9 mouse cellular contexts compared by ENCODE assay signal in the genomic region with DNA sequence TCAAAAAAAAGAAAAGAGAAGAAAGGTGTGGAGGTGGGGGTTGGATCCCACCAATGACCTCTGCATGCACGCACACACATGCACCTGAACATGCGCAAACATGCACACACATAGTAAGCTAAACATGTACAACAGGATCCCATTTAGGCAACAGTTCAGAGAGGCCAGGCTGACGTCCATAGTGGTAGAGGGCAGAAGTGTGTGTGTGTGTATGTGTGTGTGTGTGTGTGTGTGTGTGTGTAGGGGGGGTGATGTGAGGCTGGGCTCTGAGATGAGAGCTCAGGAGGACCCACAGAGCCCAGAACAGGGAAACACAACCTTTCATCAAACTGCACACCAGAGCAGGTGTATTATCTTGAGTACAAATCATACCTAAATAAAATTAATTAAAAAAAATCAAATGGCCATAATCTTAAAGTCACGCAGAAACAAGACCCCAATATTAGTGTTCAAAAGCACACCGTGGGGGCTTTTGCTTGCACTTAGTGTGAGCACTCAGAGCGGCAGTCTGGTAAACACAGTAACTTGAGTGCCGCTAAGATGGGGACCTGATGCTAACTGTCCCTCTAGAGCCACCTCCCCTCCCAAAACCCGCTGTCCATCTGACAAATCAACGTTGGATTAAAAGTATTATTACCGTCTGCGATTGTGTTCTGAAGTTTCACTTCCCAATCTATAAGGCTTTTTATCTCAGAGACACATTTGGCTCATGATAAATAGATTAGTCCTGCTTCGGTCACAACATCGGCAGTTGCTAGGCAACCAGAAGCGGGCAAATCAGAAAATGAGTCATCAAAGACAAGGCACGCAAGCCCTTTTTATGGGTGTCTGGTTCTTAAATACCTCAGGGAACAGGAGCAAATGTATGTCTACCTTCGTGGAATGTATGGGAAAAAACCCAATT.
DNase-seq lines count a peak whose midpoint lies in the region; ATAC-seq lines count a peak whose summit lies in the region.
"Had no signal": no experiment of that assay in that cellular context is flagged by ENCODE, and none has a peak within 500 bp of the region (broad histone marks: within the 10 kb centered on the region; RNA-seq: fewer than 3 reads in every experiment).

No protein-coding gene starts in this region.

- H3K27me3 ChIP-seq in hindbrain, embryonic 14.5 days (ENCODE audit: control insufficient read depth, insufficient read depth, low read length) = peaks cover 46% of the 10 kb centered on the region
- H3K27me3 ChIP-seq in midbrain, embryonic 14.5 days (ENCODE audit: control insufficient read depth, insufficient read depth, low read length) = peaks cover 29% of the 10 kb centered on the region; the same call in 1 of the 2 replicates

- H3K36me3 ChIP-seq in hindbrain, embryonic 14.5 days (replicated peaks; ENCODE audit: control insufficient read depth, insufficient read depth) = no peaks in the 10 kb centered on the region
- H3K36me3 ChIP-seq in midbrain, embryonic 14.5 days (ENCODE audit: control insufficient read depth, insufficient read depth, low read length) = no peaks in the 10 kb centered on the region

- H3K4me3 ChIP-seq in hindbrain, embryonic 14.5 days (replicated peaks; ENCODE audit: low read length) = no peak overlapping the region
- no peak overlapping the region for H3K4me3 ChIP-seq in midbrain, embryonic 14.5 days (replicated peaks; ENCODE audit: low read depth, low read length)

- H3K4me2 ChIP-seq in hindbrain, embryonic 14.5 days (replicated peaks) = peak overlapping the region; percentile 31; the same call in 1 of the 2 replicates
- peak overlapping the region; percentile 34 for H3K4me2 ChIP-seq in midbrain, embryonic 14.5 days (ENCODE audit: low read length)

- DNase-seq in frontal cortex, postnatal 25 days (ENCODE audit: low spot score in 2 of 2) = no peak
- peak; percentile 84 for DNase-seq in brain, adult 2 months (ENCODE audit: low read depth, low spot score)
- peak; percentile 60 for DNase-seq in hindbrain, embryonic 14.5 days (ENCODE audit: low spot score)
- DNase-seq in midbrain, embryonic 14.5 days = peak; percentile 81
- no peak for DNase-seq in yolk sac, embryonic 10.5 days (ENCODE audit: low spot score)
- DNase-seq in cerebellum, postnatal 14 days = no peak
- DNase-seq in heart, postnatal 36 days = no peak

- no peak overlapping the region for H3K9ac ChIP-seq in hindbrain, embryonic 14.5 days
- no peak overlapping the region for H3K9ac ChIP-seq in midbrain, embryonic 14.5 days (replicated peaks; ENCODE audit: low read length)

- 42% methylated on average over 16 of the region's 16 CpGs for WGBS in hindbrain, embryonic 14.5 days
- 25% methylated on average over 16 of the region's 16 CpGs for WGBS in midbrain, embryonic 14.5 days

- H3K4me1 ChIP-seq in hindbrain, embryonic 14.5 days (replicated peaks; ENCODE audit: control insufficient read depth, insufficient read depth, low read length) = peaks cover 11% of the 10 kb centered on the region
- H3K4me1 ChIP-seq in midbrain, embryonic 14.5 days (ENCODE audit: control insufficient read depth, insufficient read depth, low read length) = peaks cover 11% of the 10 kb centered on the region

- H3K27ac ChIP-seq in hindbrain, embryonic 14.5 days = no peak overlapping the region
- H3K27ac ChIP-seq in midbrain, embryonic 14.5 days (replicated peaks; ENCODE audit: low read depth, low read length) = no peak overlapping the region
- H3K27ac ChIP-seq: macrophage had no signal

- peak; percentile 64; the same call in 1 of the 2 replicates for ATAC-seq in frontal cortex, adult (ENCODE audit: low TSS enrichment)
- ATAC-seq in hindbrain, embryonic 14.5 days (ENCODE audit: low FRiP score) = no peak
- ATAC-seq in midbrain, embryonic 14.5 days (ENCODE audit: low FRiP score, low TSS enrichment) = no peak

- no peaks in the 10 kb centered on the region for H3K9me3 ChIP-seq in hindbrain, embryonic 14.5 days (ENCODE audit: control insufficient read depth, low read length)
- H3K9me3 ChIP-seq in midbrain, embryonic 14.5 days (ENCODE audit: control insufficient read depth, low read length) = no peaks in the 10 kb centered on the region

- intact Hi-C loops in heart, postnatal 36 days (cut with DNase I) = no loop called here

Comparison
In these comparisons a context has a peak if more than half of its experiments do, and no peak if none do; other contexts are left out.
1. DNase-seq: peak in brain, adult 2 months (single experiment), hindbrain, embryonic 14.5 days (single experiment) and midbrain, embryonic 14.5 days (single experiment); none in frontal cortex, postnatal 25 days (0 of 2), yolk sac, embryonic 10.5 days (single experiment), cerebellum, postnatal 14 days (0 of 2) and heart, postnatal 36 days (0 of 2).